Mouse (Mus musculus): Measurements from ENCODE around the gene Btbd35f19. TPM values are rescaled to one million over a fixed set of nuclear protein-coding genes. Genes with fewer than 3 reads are reported as not detected.
"Not testable (repeated sequence)": the region's sequence is repeated elsewhere in the genome, so short reads cannot be mapped to it uniquely, and the experiment has no call there.

Btbd35f19 gene
- polyA plus RNA-seq (2015; fragmentation: Nextera tagmentation; extraction: Ambion mirVana), result not detected in 2 replicates

DNA sequence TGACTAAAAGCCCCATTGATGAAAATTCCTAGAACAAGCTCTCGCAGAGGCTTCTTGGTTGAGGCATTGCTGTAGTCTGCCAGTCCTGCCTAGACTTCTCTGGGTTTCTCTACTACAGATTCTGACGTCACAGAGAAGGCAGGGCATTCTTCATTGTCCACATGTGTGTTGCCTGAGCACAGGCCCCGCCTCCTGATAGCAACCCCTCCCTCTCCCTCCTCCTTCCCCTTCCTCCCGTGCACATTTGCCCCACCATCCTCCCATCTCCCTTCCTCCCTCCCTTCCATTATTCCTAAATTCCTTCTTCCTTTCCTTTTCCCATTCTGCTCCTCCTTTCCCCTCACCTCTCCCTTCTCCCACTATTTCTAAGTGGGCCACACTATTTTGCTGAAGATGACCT, at the start of gene Btbd35f19:
Btbd35f19 (minus strand) TSS at position 101 of the 400 bp plus-strand sequence.
- not testable (repeated sequence) for H3K36me3 ChIP-seq; ATAC-seq; H3K27me3 ChIP-seq; H3K4me3 ChIP-seq (replicated peaks); H3K9ac ChIP-seq (replicated peaks); H3K9me3 ChIP-seq; H3K4me2 ChIP-seq (replicated peaks); H3K27ac ChIP-seq; H3K4me1 ChIP-seq (replicated peaks)
- WGBS, result no CpG with 5 or more reads among the region's 4 CpGs

DNA sequence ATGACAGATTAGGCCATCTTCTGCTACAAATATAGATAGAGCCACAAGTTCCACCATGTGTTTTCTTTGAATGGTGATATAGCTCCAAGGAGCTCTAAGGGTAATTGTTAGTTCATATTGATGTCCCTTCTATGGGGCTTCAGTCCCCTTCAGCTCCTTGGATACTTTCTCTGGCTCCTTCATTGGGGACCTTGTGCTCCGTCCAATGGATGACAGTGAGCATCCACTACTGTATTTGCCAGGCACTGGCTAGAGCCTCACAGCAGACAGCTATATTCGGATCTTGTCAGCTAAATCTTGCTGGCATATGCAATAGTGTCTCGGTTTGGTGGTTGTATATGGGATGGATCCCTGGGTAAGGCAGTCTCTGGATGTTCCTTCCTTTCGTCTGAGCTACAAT, 41.8 kb downstream of the Btbd35f19 start:
- H3K9ac ChIP-seq (replicated peaks); H3K27ac ChIP-seq; H3K4me1 ChIP-seq (replicated peaks); H3K4me2 ChIP-seq (replicated peaks); H3K9me3 ChIP-seq; H3K36me3 ChIP-seq; H3K27me3 ChIP-seq; ATAC-seq; H3K4me3 ChIP-seq (replicated peaks): not testable (repeated sequence)
- WGBS, result 74% methylated on average over 3 of the region's 4 CpGs

DNA sequence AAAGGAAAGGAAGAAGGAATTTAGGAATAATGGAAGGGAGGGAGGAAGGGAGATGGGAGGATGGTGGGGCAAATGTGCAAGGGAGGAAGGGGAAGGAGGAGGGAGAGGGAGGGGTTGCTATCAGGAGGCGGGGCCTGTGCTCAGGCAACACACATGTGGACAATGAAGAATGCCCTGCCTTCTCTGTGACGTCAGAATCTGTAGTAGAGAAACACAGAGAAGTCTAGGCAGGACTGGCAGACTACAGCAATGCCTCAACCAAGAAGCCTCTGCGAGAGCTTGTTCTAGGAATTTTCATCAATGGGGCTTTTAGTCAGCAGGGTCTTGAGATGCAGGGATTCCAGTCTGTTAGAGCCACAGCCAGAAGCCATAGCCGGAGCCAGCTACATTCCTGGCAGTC, 47.6 kb downstream of the Btbd35f19 start, which contains the start of gene Btbd35f26:
Btbd35f26 (plus strand) TSS at position 301 of the 400 bp plus-strand sequence.
- H3K27ac ChIP-seq; H3K4me1 ChIP-seq (replicated peaks); H3K9ac ChIP-seq (replicated peaks); H3K4me3 ChIP-seq (replicated peaks); ATAC-seq; H3K36me3 ChIP-seq; H3K27me3 ChIP-seq; H3K9me3 ChIP-seq; H3K4me2 ChIP-seq (replicated peaks): not testable (repeated sequence)
- WGBS, result no CpG with 5 or more reads among the region's 4 CpGs

Other genes with a start within 250 kb of the Btbd35f19 start
- gene Spin2f, start 130.0 kb downstream of the Btbd35f19 start, polyA plus RNA-seq (2015; fragmentation: Nextera tagmentation; extraction: Ambion mirVana), result not detected in 2 replicates
- gene Btbd35f26, start 47.5 kb downstream of the Btbd35f19 start, polyA plus RNA-seq (2015; fragmentation: Nextera tagmentation; extraction: Ambion mirVana), result not detected in 2 replicates
- gene Gm21883, start 190.4 kb upstream of the Btbd35f19 start, polyA plus RNA-seq (2015; fragmentation: Nextera tagmentation; extraction: Ambion mirVana), result not detected in 2 replicates
- not detected in 2 replicates for gene Spin2e, start 235.0 kb upstream of the Btbd35f19 start, polyA plus RNA-seq (2015; fragmentation: Nextera tagmentation; extraction: Ambion mirVana)